Mouse (Mus musculus) MEL (cell line): ENCODE results near the gene Kcnj15.

Source experiments
- CHD1 ChIP-seq: IDR thresholded peaks from 2 replicates; pipeline ENCODE4 v1.6.1; 2012; ENCODE audit warnings: low read depth, mild to moderate bottlenecking, inconsistent platforms, low read length, improper control_type of control experiment
- CTCF ChIP-seq, 3 experiments: IDR thresholded peaks in 2 of 3; conservative IDR thresholded peaks in 1 of 3; 2 replicates each; pipeline ENCODE4 v1.5.1; 2011 to 2012; ENCODE audit warnings: low read length in 3 of 3, low read depth in 2 of 3, mild to moderate bottlenecking in 2 of 3, improper control_type of control experiment in 1 of 3, inconsistent platforms in 1 of 3, mixed read lengths in 1 of 3, moderate library complexity in 1 of 3; ENCODE audit not compliant: control insufficient read depth in 1 of 3, insufficient read depth in 1 of 3, poor library complexity in 1 of 3, severe bottlenecking in 1 of 3
- EP300 ChIP-seq, 2 experiments: IDR thresholded peaks; 2 replicates each; pipeline ENCODE4 v1.6.1; 2011; ENCODE audit warnings: improper control_type of control experiment in 2 of 2, low read length in 2 of 2, low read depth in 1 of 2, mild to moderate bottlenecking in 1 of 2
- KAT2A ChIP-seq: conservative IDR thresholded peaks from 2 replicates; pipeline ENCODE4 v1.6.1; 2012; ENCODE audit warnings: low read depth, low read length, improper control_type of control experiment, inconsistent platforms
- MAFK ChIP-seq: IDR thresholded peaks from 2 replicates; pipeline ENCODE4 v1.6.1; 2011; ENCODE audit warnings: low read depth, mild to moderate bottlenecking, low read length, improper control_type of control experiment, borderline replicate concordance
- MXI1 ChIP-seq: IDR thresholded peaks from 2 replicates; pipeline ENCODE4 v1.6.1; 2011; ENCODE audit warnings: mild to moderate bottlenecking, low read depth, low read length, improper control_type of control experiment
- POLR2A ChIP-seq, 2 experiments: IDR thresholded peaks; 2 replicates each; pipeline ENCODE4 v1.6.1; 2011 to 2012; ENCODE audit warnings: low read length in 2 of 2, mild to moderate bottlenecking in 2 of 2, control low read depth in 1 of 2, improper control_type of control experiment in 1 of 2, low read depth in 1 of 2, moderate library complexity in 1 of 2; ENCODE audit not compliant: control insufficient read depth in 1 of 2, insufficient read depth in 1 of 2, poor library complexity in 1 of 2
- RCOR1 ChIP-seq: IDR thresholded peaks from 2 replicates; pipeline ENCODE4 v1.6.1; 2012; ENCODE audit warnings: low read depth, mild to moderate bottlenecking, inconsistent platforms, low read length, improper control_type of control experiment
- SIN3A ChIP-seq: IDR thresholded peaks from 2 replicates; pipeline ENCODE4 v1.6.1; 2012; ENCODE audit warnings: low read length, improper control_type of control experiment, inconsistent platforms
- TAL1 ChIP-seq: IDR thresholded peaks from 2 replicates; pipeline ENCODE4 v1.6.1; 2012; ENCODE audit warnings: mild to moderate bottlenecking, inconsistent platforms, low read length, moderate library complexity, mixed read lengths
- USF1 ChIP-seq: IDR thresholded peaks from 2 replicates; pipeline ENCODE4 v1.6.1; 2014; ENCODE audit warnings: low read depth, mild to moderate bottlenecking, inconsistent platforms, low read length, improper control_type of control experiment, moderate library complexity
- USF2 ChIP-seq, 2 experiments: IDR thresholded peaks; 2 replicates each; pipeline ENCODE4 v1.6.1; 2011 to 2012; ENCODE audit warnings: improper control_type of control experiment in 2 of 2, low read length in 2 of 2, borderline replicate concordance in 1 of 2, inconsistent platforms in 1 of 2, low read depth in 1 of 2, mild to moderate bottlenecking in 1 of 2; ENCODE audit not compliant: insufficient read depth in 1 of 2
- ZKSCAN1 ChIP-seq: IDR thresholded peaks from 2 replicates; pipeline ENCODE4 v1.6.1; 2012; ENCODE audit warnings: low read depth, mild to moderate bottlenecking, inconsistent platforms, low read length, improper control_type of control experiment, moderate library complexity

DNA sequence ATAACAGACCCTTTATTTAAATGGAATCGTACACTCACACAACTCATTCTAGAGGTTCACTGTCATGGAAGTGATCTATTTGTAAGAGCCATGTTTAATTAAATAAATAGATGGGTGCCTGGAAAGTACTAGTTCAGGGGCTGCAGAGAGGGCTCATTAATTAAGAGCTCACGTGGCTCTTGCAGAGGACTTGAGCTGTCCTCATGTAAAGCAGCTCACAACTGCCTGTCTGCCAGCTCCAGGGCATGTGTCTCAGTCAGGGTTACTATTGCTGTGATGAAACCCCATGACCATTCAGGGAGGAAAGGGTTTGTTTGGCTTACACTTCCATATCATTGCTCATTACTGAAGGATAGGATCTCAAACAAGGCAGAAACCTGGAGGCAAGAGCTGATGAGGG lies 37.9 kb upstream of the Kcnj15 start:
- TF ChIP-seq KAT2A: no peak
- no peak for TF ChIP-seq MXI1
- TF ChIP-seq RCOR1: no peak
- no peak for TF ChIP-seq POLR2A (IDR thresholded peaks at IDR 0.05; ENCODE audit: control insufficient read depth in 1 of 2, insufficient read depth in 1 of 2, low read depth in 1 of 2, low read length in 2 of 2, poor library complexity in 1 of 2)
- TF ChIP-seq ZKSCAN1: no peak
- TF ChIP-seq CTCF (IDR thresholded peaks at IDR 0.05 in 2 of 3, conservative IDR thresholded peaks at IDR 0.05 in 1 of 3; ENCODE audit: control insufficient read depth in 1 of 3, insufficient read depth in 1 of 3, low read depth in 2 of 3, low read length in 3 of 3, poor library complexity in 1 of 3, severe bottlenecking in 1 of 3): no peak
- no peak for TF ChIP-seq EP300 (IDR thresholded peaks at IDR 0.05; ENCODE audit: low read depth in 1 of 2, low read length in 2 of 2)
- TF ChIP-seq CHD1: no peak
- no peak for TF ChIP-seq MAFK
- no peak for TF ChIP-seq USF2 (IDR thresholded peaks at IDR 0.05; ENCODE audit: borderline replicate concordance in 1 of 2, insufficient read depth in 1 of 2, low read depth in 1 of 2, low read length in 2 of 2)
- no peak for TF ChIP-seq SIN3A
- TF ChIP-seq TAL1: no peak
- no peak for TF ChIP-seq USF1
